Mouse (Mus musculus) liver, adult 2 months (tissue): ENCODE data around the gene Drc7.

Source experiments
- CTCF ChIP-seq: fragments of 200-500 bp; IDR thresholded peaks from 2 replicates; pipeline ENCODE4 v1.5.1; 2011; ENCODE audit warnings: low read depth, low read length, control low read depth
- POLR2A ChIP-seq: fragments of 200-500 bp; IDR thresholded peaks from 2 replicates; pipeline ENCODE4 v1.6.1; 2011; ENCODE audit warnings: low read length, control low read depth; ENCODE audit not compliant: insufficient read depth; ENCODE audit errors: extremely low read depth

- TF ChIP-seq CTCF, result no peak
- no peak for TF ChIP-seq POLR2A
These were observed 29.4 kb downstream of the Drc7 start for GRCm38 (mm10) chr8:95084261-95084660.
